Mouse (Mus musculus): Measurements from ENCODE around the gene Eml4. TPM values are rescaled to one million over a fixed set of nuclear protein-coding genes. Genes with fewer than 3 reads are reported as not detected.

The Eml4 gene
- polyA plus RNA-seq, 1 experiment, result 8.9 TPM

DNA sequence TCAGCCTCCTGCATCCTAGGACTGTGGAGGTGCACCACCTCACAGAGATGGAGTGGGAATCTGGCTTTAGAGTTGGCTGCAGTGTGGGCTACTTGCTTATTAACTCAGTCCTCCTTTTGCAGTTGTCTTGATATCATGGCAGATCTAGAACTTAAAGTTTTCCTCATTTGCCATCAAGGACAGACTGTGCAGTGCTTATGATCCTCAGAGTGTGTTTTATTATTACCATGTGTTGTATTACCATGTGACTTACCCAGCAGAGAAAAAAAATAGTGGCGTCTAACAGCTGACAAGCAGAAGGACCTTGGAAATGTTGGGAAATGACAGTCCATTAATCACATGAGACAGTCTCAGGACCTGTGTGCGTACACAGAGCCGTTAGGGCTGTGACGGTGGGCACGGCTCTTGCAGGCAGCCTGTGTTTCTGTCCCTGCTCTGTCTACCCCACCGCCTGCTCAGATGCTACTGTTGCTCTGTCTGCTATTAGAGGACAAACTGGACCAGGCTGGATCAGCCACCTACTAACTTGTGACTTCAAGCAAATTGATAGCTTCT lies 116.0 kb downstream of the Eml4 start:
- H3K27ac ChIP-seq (ENCODE audit: control insufficient read depth, insufficient read depth, low read depth, low read length, poor library complexity), result no peak overlapping the region
- 86% methylated on average over 6 of the region's 6 CpGs for WGBS
- no peak overlapping the region for H3K4me3 ChIP-seq (replicated peaks; ENCODE audit: control insufficient read depth, low read depth, low read length)
- no peak for TF ChIP-seq CTCF (IDR thresholded peaks at IDR 0.05; ENCODE audit: control insufficient read depth, insufficient read depth, low read length)
- TF ChIP-seq POLR2A (IDR thresholded peaks at IDR 0.05; ENCODE audit: borderline replicate concordance, control insufficient read depth, low read depth, low read length), result no peak
- no peaks in the 10 kb centered on the region for H3K4me1 ChIP-seq (ENCODE audit: control insufficient read depth, insufficient read depth, low read length)

DNA sequence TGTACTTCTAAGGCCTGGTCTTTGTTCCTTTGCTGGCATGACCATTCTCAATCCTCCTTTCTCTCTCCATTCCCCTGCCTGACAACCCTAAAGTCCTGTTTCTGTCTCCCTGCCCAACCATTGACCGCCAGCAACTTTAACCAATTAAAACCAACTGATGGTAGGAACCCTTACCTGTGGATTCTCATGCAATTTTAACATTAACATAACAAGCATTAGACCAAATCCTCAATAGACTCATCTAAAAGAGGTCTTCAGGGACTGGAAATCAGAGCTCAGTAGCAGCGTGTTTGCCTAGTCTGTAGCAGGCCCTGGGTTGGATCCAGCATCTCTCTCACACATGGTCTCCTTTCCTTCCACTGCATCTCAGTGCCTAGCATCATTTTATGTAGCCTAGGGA lies 118.9 kb downstream of the Eml4 start:
- WGBS, result 88% methylated on average over 2 of the region's 2 CpGs
- Histone ChIP-seq H3K27ac (ENCODE audit: control insufficient read depth, insufficient read depth, low read depth, low read length, poor library complexity) (no peak overlapping the region), H3K4me1 (ENCODE audit: control insufficient read depth, insufficient read depth, low read length) (no peaks in the 10 kb centered on the region), H3K4me3 (replicated peaks; ENCODE audit: control insufficient read depth, low read depth, low read length) (no peak overlapping the region)
- no peak for TF ChIP-seq CTCF (IDR thresholded peaks at IDR 0.05; ENCODE audit: control insufficient read depth, insufficient read depth, low read length)
- no peak for TF ChIP-seq POLR2A (IDR thresholded peaks at IDR 0.05; ENCODE audit: borderline replicate concordance, control insufficient read depth, low read depth, low read length)

DNA sequence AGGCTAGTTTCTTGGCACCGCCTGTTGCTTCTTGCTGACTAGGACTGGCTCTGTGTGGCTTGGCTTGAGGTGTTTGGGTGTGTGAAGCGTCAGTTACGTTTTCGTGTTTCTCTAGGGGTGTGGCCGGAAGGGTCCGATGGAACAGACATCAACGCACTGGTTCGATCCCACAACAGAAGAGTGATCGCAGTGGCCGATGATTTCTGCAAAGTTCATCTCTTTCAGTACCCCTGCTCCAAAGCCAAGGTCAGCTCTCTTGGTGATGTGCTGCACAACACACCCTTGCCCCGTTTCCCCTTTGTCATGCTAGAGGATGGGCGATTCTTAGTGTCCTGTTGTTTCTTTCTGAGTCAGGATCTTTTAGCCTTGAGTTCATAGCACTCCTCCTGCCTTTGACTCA lies 126.4 kb downstream of the Eml4 start:
- WGBS, result 92% methylated on average over 12 of the region's 12 CpGs

DNA sequence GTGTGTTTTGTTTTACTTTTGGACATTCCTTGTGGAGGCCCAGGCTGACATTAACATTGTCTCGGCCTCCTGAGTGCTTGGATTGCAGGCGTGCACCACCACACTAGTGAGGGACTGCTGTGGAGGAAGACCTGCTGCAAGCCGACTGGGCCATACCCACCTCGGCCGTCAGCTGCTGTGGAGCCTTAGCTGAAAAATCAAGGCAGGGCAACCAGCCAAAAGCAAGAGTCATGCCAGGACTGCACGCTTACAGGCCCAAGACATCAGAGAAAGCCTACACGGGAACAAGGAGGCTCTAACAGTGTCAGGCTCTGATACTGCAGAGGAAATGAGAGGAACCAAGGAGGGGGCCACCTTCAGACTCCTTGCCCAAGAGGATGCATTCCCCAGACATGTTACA lies 130.8 kb downstream of the Eml4 start:
- TF ChIP-seq CTCF (IDR thresholded peaks at IDR 0.05; ENCODE audit: control insufficient read depth, insufficient read depth, low read length) (no peak), POLR2A (IDR thresholded peaks at IDR 0.05; ENCODE audit: borderline replicate concordance, control insufficient read depth, low read depth, low read length) (no peak)
- Histone ChIP-seq H3K4me1 (ENCODE audit: control insufficient read depth, insufficient read depth, low read length) (no peaks in the 10 kb centered on the region), H3K4me3 (replicated peaks; ENCODE audit: control insufficient read depth, low read depth, low read length) (no peak overlapping the region), H3K27ac (ENCODE audit: control insufficient read depth, insufficient read depth, low read depth, low read length, poor library complexity) (no peak overlapping the region)
- WGBS, result 78% methylated on average over 7 of the region's 7 CpGs

More for the DNA sequence above, 126.4 kb downstream of the Eml4 start:
- Histone ChIP-seq H3K4me3 (replicated peaks; ENCODE audit: control insufficient read depth, low read depth, low read length) (no peak overlapping the region), H3K27ac (ENCODE audit: control insufficient read depth, insufficient read depth, low read depth, low read length, poor library complexity) (no peak overlapping the region), H3K4me1 (ENCODE audit: control insufficient read depth, insufficient read depth, low read length) (no peaks in the 10 kb centered on the region)
- no peak for TF ChIP-seq POLR2A (IDR thresholded peaks at IDR 0.05; ENCODE audit: borderline replicate concordance, control insufficient read depth, low read depth, low read length)
- TF ChIP-seq CTCF (IDR thresholded peaks at IDR 0.05; ENCODE audit: control insufficient read depth, insufficient read depth, low read length), result no peak

DNA sequence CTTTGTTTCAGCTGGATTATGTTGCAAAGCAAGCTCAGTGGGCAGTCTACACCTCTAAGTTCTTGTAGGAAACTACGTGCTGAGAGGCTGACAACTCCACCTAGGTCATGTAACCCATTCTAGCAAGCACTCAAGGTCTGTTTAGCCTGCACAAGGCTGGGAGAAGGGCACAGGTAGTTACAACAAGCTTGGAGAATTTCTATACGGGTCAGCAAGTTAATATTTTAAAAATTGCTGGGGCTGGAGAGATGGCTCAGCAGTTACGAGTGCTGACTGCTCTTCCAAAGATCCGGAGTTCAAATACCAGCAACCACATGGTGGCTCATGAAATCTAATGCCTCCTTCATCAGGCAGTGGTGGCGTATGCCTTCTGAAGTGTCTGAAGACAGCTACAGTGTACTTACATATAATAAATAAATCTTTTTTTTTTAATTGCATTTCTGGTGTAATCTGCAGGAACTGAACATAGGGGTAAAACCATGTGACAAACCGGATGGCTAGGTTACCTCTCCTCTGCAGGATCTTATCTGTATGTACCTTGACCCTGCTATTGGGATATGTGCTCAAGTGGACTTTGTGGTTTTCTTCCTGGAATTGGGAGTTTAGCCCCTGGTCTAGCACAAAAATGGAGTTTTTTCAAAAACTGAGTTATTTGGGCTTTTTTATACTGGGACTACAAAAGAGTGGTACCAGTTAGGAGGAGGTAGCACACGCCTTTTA lies 132.2 kb downstream of the Eml4 start:
- no peak overlapping the region for H3K27ac ChIP-seq (ENCODE audit: control insufficient read depth, insufficient read depth, low read depth, low read length, poor library complexity)
- 84% methylated on average over 7 of the region's 7 CpGs for WGBS
- H3K4me3 ChIP-seq (replicated peaks; ENCODE audit: control insufficient read depth, low read depth, low read length), result no peak overlapping the region
- TF ChIP-seq CTCF (IDR thresholded peaks at IDR 0.05; ENCODE audit: control insufficient read depth, insufficient read depth, low read length) (no peak), POLR2A (IDR thresholded peaks at IDR 0.05; ENCODE audit: borderline replicate concordance, control insufficient read depth, low read depth, low read length) (no peak)
- H3K4me1 ChIP-seq (ENCODE audit: control insufficient read depth, insufficient read depth, low read length), result no peaks in the 10 kb centered on the region; the same call in 1 of the 2 replicates

DNA sequence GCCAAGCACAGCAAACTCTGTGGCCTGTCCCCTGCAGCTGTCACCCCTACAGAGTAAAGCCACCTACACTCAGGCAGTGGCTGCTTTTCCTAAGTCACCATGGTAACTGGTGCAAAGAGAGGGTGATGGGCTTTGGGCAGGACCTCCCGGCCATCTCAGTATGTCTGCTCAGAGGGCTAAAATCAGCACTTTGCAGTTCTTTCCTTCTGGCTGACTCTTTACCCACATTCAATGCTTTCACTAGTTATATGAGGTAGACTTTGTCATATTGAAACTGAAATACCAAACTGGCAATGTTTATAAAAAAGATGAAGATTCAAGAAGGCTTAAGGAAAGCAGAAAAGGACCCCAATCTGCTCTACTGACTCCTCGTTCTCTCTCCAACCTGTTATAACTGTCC lies 133.1 kb downstream of the Eml4 start:
- TF ChIP-seq POLR2A (IDR thresholded peaks at IDR 0.05; ENCODE audit: borderline replicate concordance, control insufficient read depth, low read depth, low read length) (no peak), CTCF (IDR thresholded peaks at IDR 0.05; ENCODE audit: control insufficient read depth, insufficient read depth, low read length) (no peak)
- H3K4me3 ChIP-seq (replicated peaks; ENCODE audit: control insufficient read depth, low read depth, low read length), result no peak overlapping the region
- H3K27ac ChIP-seq (ENCODE audit: control insufficient read depth, insufficient read depth, low read depth, low read length, poor library complexity), result no peak overlapping the region
- 78% methylated on average over 2 of the region's 2 CpGs for WGBS
- H3K4me1 ChIP-seq (ENCODE audit: control insufficient read depth, insufficient read depth, low read length), result no peaks in the 10 kb centered on the region; the same call in 1 of the 2 replicates

DNA sequence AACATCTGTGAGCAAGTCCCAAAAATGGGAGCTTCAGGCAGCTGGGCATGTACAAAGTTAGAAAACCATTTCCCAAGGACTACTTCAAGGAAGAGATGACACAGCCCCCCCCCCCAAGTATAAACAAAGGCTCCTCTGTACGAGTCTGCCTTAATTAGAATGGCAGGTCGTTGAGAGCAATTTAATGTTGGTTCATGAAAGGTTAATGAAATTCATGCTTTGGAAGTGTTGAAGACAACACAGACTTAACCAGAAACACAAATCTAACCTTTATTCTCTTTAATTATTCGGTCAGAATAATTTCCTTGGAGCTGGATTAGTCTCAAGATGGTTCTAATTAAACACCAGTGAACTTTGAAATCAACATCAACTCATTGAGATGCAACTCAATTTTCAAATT lies 137.0 kb downstream of the Eml4 start:
- H3K4me1 ChIP-seq (ENCODE audit: control insufficient read depth, insufficient read depth, low read length), result no peaks in the 10 kb centered on the region; the same call in 1 of the 2 replicates
- TF ChIP-seq POLR2A (IDR thresholded peaks at IDR 0.05; ENCODE audit: borderline replicate concordance, control insufficient read depth, low read depth, low read length), result no peak
- no peak for TF ChIP-seq CTCF (IDR thresholded peaks at IDR 0.05; ENCODE audit: control insufficient read depth, insufficient read depth, low read length)
- no peak overlapping the region for H3K4me3 ChIP-seq (replicated peaks; ENCODE audit: control insufficient read depth, low read depth, low read length)
- no peak overlapping the region for H3K27ac ChIP-seq (ENCODE audit: control insufficient read depth, insufficient read depth, low read depth, low read length, poor library complexity)
- 70% methylated on average over 3 of the region's 3 CpGs for WGBS

DNA sequence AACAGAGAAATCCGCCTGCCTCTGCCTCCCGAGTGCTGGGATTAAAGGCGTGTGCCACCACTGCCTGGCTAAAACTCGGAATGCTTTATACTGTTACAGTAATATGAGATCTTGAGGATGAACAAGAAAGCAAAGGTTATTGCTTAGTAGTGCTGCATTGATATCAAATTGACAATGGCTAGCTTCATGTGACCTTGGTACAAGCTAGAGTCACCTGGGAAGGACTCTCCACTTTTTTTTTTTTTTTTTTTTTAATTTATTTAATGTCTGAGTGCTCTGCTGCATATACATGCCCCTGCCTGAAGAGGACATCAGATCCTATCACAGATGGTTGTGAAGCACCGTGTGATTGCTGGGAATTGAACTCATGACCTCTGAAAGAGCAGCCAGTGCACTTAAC lies 148.2 kb downstream of the Eml4 start:
- TF ChIP-seq POLR2A (IDR thresholded peaks at IDR 0.05; ENCODE audit: borderline replicate concordance, control insufficient read depth, low read depth, low read length) (no peak), CTCF (IDR thresholded peaks at IDR 0.05; ENCODE audit: control insufficient read depth, insufficient read depth, low read length) (no peak)
- WGBS, result 89% methylated on average over 5 of the region's 5 CpGs
- H3K4me1 ChIP-seq (ENCODE audit: control insufficient read depth, insufficient read depth, low read length), result no peaks in the 10 kb centered on the region
- no peak overlapping the region for H3K27ac ChIP-seq (ENCODE audit: control insufficient read depth, insufficient read depth, low read depth, low read length, poor library complexity)
- H3K4me3 ChIP-seq (replicated peaks; ENCODE audit: control insufficient read depth, low read depth, low read length), result no peak overlapping the region

All from bone marrow, adult 2 months (tissue).